Mouse (Mus musculus): Measurements from ENCODE around the gene Ric1. TPM values are rescaled to one million over a fixed set of nuclear protein-coding genes. Genes with fewer than 3 reads are reported as not detected.
A peak's percentile ranks its signal among the peaks of the same experiment; 100 is the strongest.

Ric1 gene
- polyA plus RNA-seq, 1 experiment from 2014 or later: 19.3 TPM

GRCm38 (mm10) chr19:29491467-29491866 lies 30.6 kb upstream of the Ric1 start:
- Histone ChIP-seq H3K9ac (ENCODE audit: low read depth, low read length) (no peak overlapping the region), H3K4me3 (ENCODE audit: low read length) (no peak overlapping the region), H3K27ac (ENCODE audit: low read depth, low read length) (no peak overlapping the region), H3K27me3 (ENCODE audit: control insufficient read depth, insufficient read depth, low read length) (no peaks in the 10 kb centered on the region), H3K4me1 (ENCODE audit: control insufficient read depth, insufficient read depth, low read length) (0 out of 2 replicates have a peak, but pooled peaks cover 3% of the 10 kb centered on the region), H3K9me3 (ENCODE audit: control insufficient read depth, low read length) (no peaks in the 10 kb centered on the region), H3K36me3 (ENCODE audit: control insufficient read depth, insufficient read depth, low read length) (no peaks in the 10 kb centered on the region), H3K4me2 (replicated peaks; ENCODE audit: low read depth, low read length) (no peak overlapping the region)
- ATAC-seq (ENCODE audit: low FRiP score, low TSS enrichment): no peak
- WGBS: 57% methylated on average over 9 of the region's 9 CpGs

GRCm38 (mm10) chr19:29494454-29494853 lies 27.6 kb upstream of the Ric1 start:
- no peak overlapping the region for H3K4me2 ChIP-seq (replicated peaks; ENCODE audit: low read depth, low read length)
- H3K27ac ChIP-seq (ENCODE audit: low read depth, low read length): no peak overlapping the region
- no peaks in the 10 kb centered on the region for H3K27me3 ChIP-seq (ENCODE audit: control insufficient read depth, insufficient read depth, low read length)
- no peak overlapping the region for H3K9ac ChIP-seq (ENCODE audit: low read depth, low read length)
- no peak for ATAC-seq (ENCODE audit: low FRiP score, low TSS enrichment)
- 84% methylated on average over 4 of the region's 4 CpGs for WGBS
- no peaks in the 10 kb centered on the region for H3K9me3 ChIP-seq (ENCODE audit: control insufficient read depth, low read length)
- H3K36me3 ChIP-seq (ENCODE audit: control insufficient read depth, insufficient read depth, low read length): no peaks in the 10 kb centered on the region
- no peaks in the 10 kb centered on the region for H3K4me1 ChIP-seq (ENCODE audit: control insufficient read depth, insufficient read depth, low read length)
- no peak overlapping the region for H3K4me3 ChIP-seq (ENCODE audit: low read length)

GRCm38 (mm10) chr19:29496001-29496597 lies 26.0 kb upstream of the Ric1 start:
- no peaks in the 10 kb centered on the region for H3K27me3 ChIP-seq (ENCODE audit: control insufficient read depth, insufficient read depth, low read length)
- H3K9me3 ChIP-seq (ENCODE audit: control insufficient read depth, low read length): no peaks in the 10 kb centered on the region
- no peak overlapping the region for H3K27ac ChIP-seq (ENCODE audit: low read depth, low read length)
- no peak overlapping the region for H3K4me3 ChIP-seq (ENCODE audit: low read length)
- no peak overlapping the region for H3K4me2 ChIP-seq (replicated peaks; ENCODE audit: low read depth, low read length)
- H3K4me1 ChIP-seq (ENCODE audit: control insufficient read depth, insufficient read depth, low read length): 0 out of 2 replicates have a peak, but pooled peaks cover under 1% of the 10 kb centered on the region
- ATAC-seq (ENCODE audit: low FRiP score, low TSS enrichment): no peak
- no peak overlapping the region for H3K9ac ChIP-seq (ENCODE audit: low read depth, low read length)
- WGBS: 74% methylated on average over 6 of the region's 6 CpGs
- no peaks in the 10 kb centered on the region for H3K36me3 ChIP-seq (ENCODE audit: control insufficient read depth, insufficient read depth, low read length)

GRCm38 (mm10) chr19:29496786-29497557 lies 25.1 kb upstream of the Ric1 start:
- 67% methylated on average over 7 of the region's 7 CpGs for WGBS
- Histone ChIP-seq H3K4me1 (ENCODE audit: control insufficient read depth, insufficient read depth, low read length) (0 out of 2 replicates have a peak, but pooled peaks cover 2% of the 10 kb centered on the region), H3K4me2 (replicated peaks; ENCODE audit: low read depth, low read length) (no peak overlapping the region), H3K36me3 (ENCODE audit: control insufficient read depth, insufficient read depth, low read length) (no peaks in the 10 kb centered on the region), H3K4me3 (ENCODE audit: low read length) (no peak overlapping the region), H3K9ac (ENCODE audit: low read depth, low read length) (no peak overlapping the region), H3K9me3 (ENCODE audit: control insufficient read depth, low read length) (no peaks in the 10 kb centered on the region), H3K27me3 (ENCODE audit: control insufficient read depth, insufficient read depth, low read length) (no peaks in the 10 kb centered on the region), H3K27ac (ENCODE audit: low read depth, low read length) (no peak overlapping the region)
- no peak for ATAC-seq (ENCODE audit: low FRiP score, low TSS enrichment)

GRCm38 (mm10) chr19:29497874-29498273 lies 24.2 kb upstream of the Ric1 start:
- Histone ChIP-seq H3K27me3 (ENCODE audit: control insufficient read depth, insufficient read depth, low read length) (no peaks in the 10 kb centered on the region), H3K4me1 (ENCODE audit: control insufficient read depth, insufficient read depth, low read length) (0 out of 2 replicates have a peak, but pooled peaks cover 2% of the 10 kb centered on the region), H3K9me3 (ENCODE audit: control insufficient read depth, low read length) (no peaks in the 10 kb centered on the region), H3K9ac (ENCODE audit: low read depth, low read length) (no peak overlapping the region), H3K4me2 (replicated peaks; ENCODE audit: low read depth, low read length) (no peak overlapping the region), H3K4me3 (ENCODE audit: low read length) (no peak overlapping the region), H3K36me3 (ENCODE audit: control insufficient read depth, insufficient read depth, low read length) (no peaks in the 10 kb centered on the region), H3K27ac (ENCODE audit: low read depth, low read length) (no peak overlapping the region)
- 86% methylated on average over 7 of the region's 7 CpGs for WGBS
- no peak for ATAC-seq (ENCODE audit: low FRiP score, low TSS enrichment)

GRCm38 (mm10) chr19:29498842-29499456 lies 23.1 kb upstream of the Ric1 start:
- Histone ChIP-seq H3K4me1 (ENCODE audit: control insufficient read depth, insufficient read depth, low read length) (0 out of 2 replicates have a peak, but pooled peaks cover 2% of the 10 kb centered on the region), H3K27me3 (ENCODE audit: control insufficient read depth, insufficient read depth, low read length) (no peaks in the 10 kb centered on the region), H3K4me2 (replicated peaks; ENCODE audit: low read depth, low read length) (no peak overlapping the region), H3K27ac (ENCODE audit: low read depth, low read length) (no peak overlapping the region), H3K4me3 (ENCODE audit: low read length) (no peak overlapping the region), H3K36me3 (ENCODE audit: control insufficient read depth, insufficient read depth, low read length) (no peaks in the 10 kb centered on the region), H3K9me3 (ENCODE audit: control insufficient read depth, low read length) (no peaks in the 10 kb centered on the region), H3K9ac (ENCODE audit: low read depth, low read length) (no peak overlapping the region)
- WGBS: 54% methylated on average over 6 of the region's 6 CpGs
- ATAC-seq (ENCODE audit: low FRiP score, low TSS enrichment): no peak

- no peak for ATAC-seq (ENCODE audit: low FRiP score, low TSS enrichment)
- H3K27me3 ChIP-seq (ENCODE audit: control insufficient read depth, insufficient read depth, low read length): no peaks in the 10 kb centered on the region
- no peak overlapping the region for H3K4me3 ChIP-seq (ENCODE audit: low read length)
- H3K4me2 ChIP-seq (replicated peaks; ENCODE audit: low read depth, low read length): no peak overlapping the region
- 0 out of 2 replicates have a peak, but pooled peaks cover 2% of the 10 kb centered on the region for H3K4me1 ChIP-seq (ENCODE audit: control insufficient read depth, insufficient read depth, low read length)
- no peak overlapping the region for H3K9ac ChIP-seq (ENCODE audit: low read depth, low read length)
- no peaks in the 10 kb centered on the region for H3K9me3 ChIP-seq (ENCODE audit: control insufficient read depth, low read length)
- no peak overlapping the region for H3K27ac ChIP-seq (ENCODE audit: low read depth, low read length)
- 70% methylated on average over 1 of the region's 1 CpGs for WGBS
- H3K36me3 ChIP-seq (ENCODE audit: control insufficient read depth, insufficient read depth, low read length): no peaks in the 10 kb centered on the region
Measured at GRCm38 (mm10) chr19:29500333-29500732, 21.7 kb upstream of the Ric1 start.

- H3K9me3 ChIP-seq (ENCODE audit: control insufficient read depth, low read length): no peaks in the 10 kb centered on the region
- H3K9ac ChIP-seq (ENCODE audit: low read depth, low read length): no peak overlapping the region
- 0 out of 2 replicates have a peak, but pooled peaks cover 2% of the 10 kb centered on the region for H3K4me1 ChIP-seq (ENCODE audit: control insufficient read depth, insufficient read depth, low read length)
- H3K4me2 ChIP-seq (replicated peaks; ENCODE audit: low read depth, low read length): peak overlapping the region; percentile 32; the same call in 1 of the 2 replicates
- H3K36me3 ChIP-seq (ENCODE audit: control insufficient read depth, insufficient read depth, low read length): no peaks in the 10 kb centered on the region
- no peak overlapping the region; the same call in 1 of the 2 replicates for H3K4me3 ChIP-seq (ENCODE audit: low read length)
- H3K27ac ChIP-seq (ENCODE audit: low read depth, low read length): no peak overlapping the region
- ATAC-seq (ENCODE audit: low FRiP score, low TSS enrichment): peak; percentile 46; the same call in 1 of the 2 replicates
- WGBS: 57% methylated on average over 11 of the region's 11 CpGs
- H3K27me3 ChIP-seq (ENCODE audit: control insufficient read depth, insufficient read depth, low read length): no peaks in the 10 kb centered on the region
Measured at GRCm38 (mm10) chr19:29501106-29501505, 21.0 kb upstream of the Ric1 start.

Measured in kidney, embryonic 14.5 days (tissue).